Mouse (Mus musculus) kidney, embryonic 16.5 days (tissue): ENCODE results near the gene Cnbp. TPM values are rescaled to one million over a fixed set of nuclear protein-coding genes. Genes with fewer than 3 reads are reported as not detected.

Source experiments
- ATAC-seq: fragments of 200-750 bp; cut with Nextera tagmentation; 2 replicates; pipeline ENCODE4 v1.8.0; 2017; ENCODE audit warnings: moderate TSS enrichment; ENCODE audit not compliant: low FRiP score, low TSS enrichment
- H3K27ac ChIP-seq: fragments of 300-500 bp; sonication (generic); 2 replicates; pipeline ENCODE4 v1.5.1; 2014; ENCODE audit warnings: low read length
- H3K27me3 ChIP-seq: fragments of 300-500 bp; sonication (generic); 2 replicates; pipeline ENCODE4 v1.6.1; 2014; ENCODE audit warnings: low read length, control low read depth, mixed read lengths; ENCODE audit not compliant: insufficient read depth
- H3K36me3 ChIP-seq: fragments of 300-500 bp; sonication (generic); 2 replicates; pipeline ENCODE4 v1.6.1; 2014; ENCODE audit warnings: low read length, control low read depth, mixed read lengths; ENCODE audit not compliant: insufficient read depth
- H3K4me1 ChIP-seq: fragments of 300-500 bp; sonication (generic); 2 replicates; pipeline ENCODE4 v1.6.1; 2014; ENCODE audit warnings: low read length, control low read depth, mixed read lengths; ENCODE audit not compliant: insufficient read depth
- H3K4me2 ChIP-seq: fragments of 300-500 bp; sonication (generic); replicated peaks from 2 replicates; pipeline ENCODE4 v1.6.1; 2014; ENCODE audit warnings: low read depth, low read length
- H3K4me3 ChIP-seq: fragments of 300-500 bp; sonication (generic); 2 replicates; pipeline ENCODE4 v1.5.1; 2014; ENCODE audit warnings: mild to moderate bottlenecking, low read length
- H3K9ac ChIP-seq: fragments of 300-500 bp; sonication (generic); replicated peaks from 2 replicates; pipeline ENCODE4 v1.6.1; 2014; ENCODE audit warnings: low read length
- H3K9me3 ChIP-seq: fragments of 300-500 bp; sonication (generic); 2 replicates; pipeline ENCODE4 v1.6.1; 2016; ENCODE audit warnings: low read length, control low read depth
- WGBS: fragments of 180-500 bp; shearing (Covaris S2); extraction: QIAGEN DNeasy Blood & Tissue Kit; methylation state at CpG from one replicate; pipeline ENCODE4 v1.1.7; 2014; 5-methylcytosine and 5-hydroxymethylcytosine counted together
- polyA plus RNA-seq: library from polyadenylated mRNA; unstranded; fragments of >200 nt; fragmentation: Nextera tagmentation; extraction: Ambion mirVana; gene quantifications from 2 replicates; pipeline ENCODE4 v1.2.1, GENCODE M21; 2015

Gene Cnbp
- polyA plus RNA-seq, 1 experiment from 2014 or later: 1,064 TPM

- Histone ChIP-seq H3K27ac (peak within 1 kb of the TSS; percentile 98), H3K4me3 (peak within 1 kb of the TSS; percentile 94), H3K9me3 (no peaks in the 10 kb centered on the region), H3K4me1 (peaks cover 12% of the 10 kb centered on the region), H3K36me3 (peaks cover 23% of the 10 kb centered on the region), H3K9ac (peak within 1 kb of the TSS; percentile 95), H3K4me2 (peak within 1 kb of the TSS; percentile 95), H3K27me3 (no peaks in the 10 kb centered on the region)
- WGBS: under 1% methylated on average over 46 of the region's 46 CpGs
- peak; percentile 97 for ATAC-seq
Observed at GRCm38 (mm10) chr6:87838551-87839197, 12.2 kb downstream of the Cnbp start, which contains the start of gene Isy1. Gene Isy1 (minus strand): TSS chr6:87838798.

- H3K4me2 ChIP-seq: no peak within 1 kb of the TSS
- no peak within 1 kb of the TSS for H3K9ac ChIP-seq
- no peak within 1 kb of the TSS for H3K4me3 ChIP-seq
- peaks cover 21% of the 10 kb centered on the region for H3K36me3 ChIP-seq
- ATAC-seq: no peak
- no peaks in the 10 kb centered on the region for H3K27me3 ChIP-seq
- no peak within 1 kb of the TSS for H3K27ac ChIP-seq
- 94% methylated on average over 7 of the region's 7 CpGs for WGBS
- peaks cover 12% of the 10 kb centered on the region for H3K4me1 ChIP-seq
- H3K9me3 ChIP-seq: no peaks in the 10 kb centered on the region
Observed at GRCm38 (mm10) chr6:87835695-87836094, 15.2 kb downstream of the Cnbp start, which contains the start of gene Gm45140. Gene Gm45140 (minus strand): TSS chr6:87835795.

GRCm38 (mm10) chr6:87820366-87820765 lies 30.5 kb downstream of the Cnbp start:
- no peaks in the 10 kb centered on the region for H3K27me3 ChIP-seq
- H3K4me3 ChIP-seq: no peak overlapping the region
- H3K9ac ChIP-seq: no peak overlapping the region
- H3K4me1 ChIP-seq: no peaks in the 10 kb centered on the region
- H3K27ac ChIP-seq: no peak overlapping the region
- H3K4me2 ChIP-seq: no peak overlapping the region
- H3K36me3 ChIP-seq: peaks cover 76% of the 10 kb centered on the region
- no peak for ATAC-seq
- no peaks in the 10 kb centered on the region for H3K9me3 ChIP-seq
- 90% methylated on average over 2 of the region's 2 CpGs for WGBS

GRCm38 (mm10) chr6:87814486-87814885 lies 36.4 kb downstream of the Cnbp start:
- Histone ChIP-seq H3K4me3 (no peak overlapping the region), H3K9ac (no peak overlapping the region), H3K27me3 (no peaks in the 10 kb centered on the region), H3K9me3 (no peaks in the 10 kb centered on the region), H3K27ac (no peak overlapping the region), H3K4me1 (peaks cover 26% of the 10 kb centered on the region), H3K4me2 (no peak overlapping the region), H3K36me3 (peaks cover 34% of the 10 kb centered on the region)
- 85% methylated on average over 5 of the region's 5 CpGs for WGBS
- ATAC-seq: no peak

GRCm38 (mm10) chr6:87812656-87813055 lies 38.2 kb downstream of the Cnbp start:
- 75% methylated on average over 1 of the region's 1 CpGs for WGBS

GRCm38 (mm10) chr6:87811675-87812338 lies 39.1 kb downstream of the Cnbp start, which contains the start of gene Rab43:
Gene Rab43 (minus strand): TSS chr6:87812164.
- Histone ChIP-seq H3K36me3 (peaks cover 9% of the 10 kb centered on the region), H3K9me3 (no peaks in the 10 kb centered on the region), H3K4me2 (peak within 1 kb of the TSS; percentile 88), H3K27ac (peak within 1 kb of the TSS; percentile 76), H3K4me3 (peak within 1 kb of the TSS; percentile 67), H3K9ac (peak within 1 kb of the TSS; percentile 74), H3K4me1 (peaks cover 30% of the 10 kb centered on the region), H3K27me3 (no peaks in the 10 kb centered on the region)
- under 1% methylated on average over 48 of the region's 56 CpGs for WGBS
- ATAC-seq: peak; percentile 96

More at GRCm38 (mm10) chr6:87812656-87813055, 38.2 kb downstream of the Cnbp start:
- Histone ChIP-seq H3K36me3 (peaks cover 17% of the 10 kb centered on the region), H3K4me1 (peaks cover 27% of the 10 kb centered on the region), H3K9me3 (no peaks in the 10 kb centered on the region), H3K4me3 (peak overlapping the region; percentile 67; the same call in 1 of the 2 replicates), H3K9ac (peak overlapping the region; percentile 48), H3K27me3 (no peaks in the 10 kb centered on the region), H3K4me2 (peak overlapping the region; percentile 88), H3K27ac (peak overlapping the region; percentile 74; the same call in 1 of the 2 replicates)
- ATAC-seq: no peak

GRCm38 (mm10) chr6:87810713-87811669 lies 39.9 kb downstream of the Cnbp start:
- H3K9ac ChIP-seq: peak overlapping the region; percentile 74

GRCm38 (mm10) chr6:87810311-87810710 lies 40.6 kb downstream of the Cnbp start:
- 20% methylated on average over 6 of the region's 6 CpGs for WGBS
- peak overlapping the region; percentile 76 for H3K27ac ChIP-seq

More at GRCm38 (mm10) chr6:87810713-87811669, 39.9 kb downstream of the Cnbp start:
- under 1% methylated on average over 76 of the region's 77 CpGs for WGBS
- H3K9me3 ChIP-seq: no peaks in the 10 kb centered on the region
- H3K4me2 ChIP-seq: peak overlapping the region; percentile 88
- ATAC-seq: peak; percentile 17; the same call in 1 of the 2 replicates
- H3K4me3 ChIP-seq: peak overlapping the region; percentile 67
- 0 out of 2 replicates have a peak, but pooled peaks cover 2% of the 10 kb centered on the region for H3K36me3 ChIP-seq
- H3K4me1 ChIP-seq: peaks cover 31% of the 10 kb centered on the region
- peak overlapping the region; percentile 76 for H3K27ac ChIP-seq
- H3K27me3 ChIP-seq: no peaks in the 10 kb centered on the region

GRCm38 (mm10) chr6:87809651-87810161 lies 41.2 kb downstream of the Cnbp start:
- H3K4me3 ChIP-seq: no peak overlapping the region; the same call in 1 of the 2 replicates

More at GRCm38 (mm10) chr6:87810311-87810710, 40.6 kb downstream of the Cnbp start:
- Histone ChIP-seq H3K4me3 (peak overlapping the region; percentile 67), H3K9ac (peak overlapping the region; percentile 74), H3K9me3 (no peaks in the 10 kb centered on the region), H3K36me3 (0 out of 2 replicates have a peak, but pooled peaks cover 2% of the 10 kb centered on the region), H3K4me1 (peaks cover 31% of the 10 kb centered on the region), H3K27me3 (no peaks in the 10 kb centered on the region), H3K4me2 (peak overlapping the region; percentile 88)
- no peak for ATAC-seq

More at GRCm38 (mm10) chr6:87809651-87810161, 41.2 kb downstream of the Cnbp start:
- Histone ChIP-seq H3K9me3 (no peaks in the 10 kb centered on the region), H3K27me3 (no peaks in the 10 kb centered on the region), H3K9ac (no peak overlapping the region), H3K36me3 (0 out of 2 replicates have a peak, but pooled peaks cover 2% of the 10 kb centered on the region), H3K27ac (no peak overlapping the region; the same call in 1 of the 2 replicates), H3K4me2 (peak overlapping the region; percentile 88), H3K4me1 (peaks cover 31% of the 10 kb centered on the region)
- ATAC-seq: no peak
- WGBS: 83% methylated on average over 6 of the region's 6 CpGs
